Mouse (Mus musculus): ENCODE data around the gene Steap1.
A peak's percentile ranks its signal among the peaks of the same experiment; 100 is the strongest.

Steap1 gene

GRCm38 (mm10) chr5:5748866-5749682 is at the start of gene Steap1:
Gene Steap1 (minus strand): TSS chr5:5749326.
- peak; percentile 92 for DNase-seq (ENCODE audit: low spot score)

GRCm38 (mm10) chr5:5787106-5787505 is 38.0 kb upstream of the Steap1 start:
- DNase-seq (ENCODE audit: low spot score): no peak

- no peak for DNase-seq (ENCODE audit: low spot score)
Observed at GRCm38 (mm10) chr5:5756392-5757019, 7.4 kb upstream of the Steap1 start.

DNA sequence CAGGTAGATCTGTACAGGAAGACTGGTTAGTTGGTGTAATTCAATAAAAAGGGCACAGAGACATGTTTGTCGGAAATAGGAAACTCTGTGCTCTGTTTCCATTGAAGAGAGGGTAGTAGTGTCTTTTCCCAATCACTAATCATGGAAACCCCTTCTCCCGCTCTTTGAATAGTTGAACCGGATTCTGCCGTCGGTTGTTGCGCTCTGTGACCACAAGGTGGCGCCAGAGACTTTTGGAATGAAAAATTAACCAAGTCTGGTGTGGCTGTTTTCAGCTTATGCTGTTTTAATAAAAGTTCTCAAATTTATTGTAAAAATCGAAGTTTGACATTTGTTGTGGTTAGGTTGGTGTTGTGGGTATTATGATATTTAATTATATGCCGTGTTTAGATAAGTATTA is 5.9 kb upstream of the Steap1 start:
- peak; percentile 33 for DNase-seq (ENCODE audit: low spot score)

DNA sequence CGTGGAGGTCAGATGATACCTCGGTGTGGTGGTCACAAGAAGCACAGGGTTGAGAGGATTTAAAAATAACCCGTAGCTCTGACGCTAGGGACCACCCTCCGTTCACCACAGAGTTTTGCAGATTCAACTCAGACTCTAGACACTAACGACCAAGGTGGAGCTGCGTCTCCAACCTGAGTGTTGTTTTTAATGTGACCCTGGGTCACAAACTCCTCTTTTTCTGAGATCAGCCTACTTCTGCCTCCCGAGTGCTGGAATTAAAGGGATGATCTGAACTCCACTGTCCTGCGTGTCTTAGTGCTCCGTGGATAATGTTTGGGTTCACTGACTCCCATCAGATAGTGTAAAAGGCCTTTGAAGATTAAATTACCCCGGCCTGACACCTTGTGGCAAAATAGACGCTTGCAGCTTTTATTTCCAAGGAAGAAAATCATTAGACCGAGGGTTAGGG is 671 bp upstream of the Steap1 start:
- DNase-seq (ENCODE audit: low spot score): no peak

DNA sequence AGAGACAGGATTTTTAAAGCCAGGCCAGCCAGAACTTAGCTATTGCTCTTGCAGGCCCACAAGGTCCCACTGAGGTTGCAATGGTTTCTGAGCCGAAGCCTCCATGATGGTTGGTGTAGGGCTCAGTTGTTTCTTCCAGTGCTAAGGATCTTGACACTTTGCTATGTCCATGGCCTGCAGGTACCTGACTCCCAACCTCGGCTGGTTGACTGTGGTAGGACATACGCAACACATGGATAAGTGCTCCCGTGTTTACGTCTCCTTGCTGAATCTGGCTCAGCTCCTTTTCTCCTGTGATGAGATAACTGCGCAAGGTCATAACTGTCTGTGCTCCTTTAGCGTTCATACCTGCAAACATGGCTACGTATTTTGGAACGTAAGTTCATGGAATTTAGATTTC is 14.7 kb downstream of the Steap1 start:
- no peak for DNase-seq (ENCODE audit: low spot score)

DNA sequence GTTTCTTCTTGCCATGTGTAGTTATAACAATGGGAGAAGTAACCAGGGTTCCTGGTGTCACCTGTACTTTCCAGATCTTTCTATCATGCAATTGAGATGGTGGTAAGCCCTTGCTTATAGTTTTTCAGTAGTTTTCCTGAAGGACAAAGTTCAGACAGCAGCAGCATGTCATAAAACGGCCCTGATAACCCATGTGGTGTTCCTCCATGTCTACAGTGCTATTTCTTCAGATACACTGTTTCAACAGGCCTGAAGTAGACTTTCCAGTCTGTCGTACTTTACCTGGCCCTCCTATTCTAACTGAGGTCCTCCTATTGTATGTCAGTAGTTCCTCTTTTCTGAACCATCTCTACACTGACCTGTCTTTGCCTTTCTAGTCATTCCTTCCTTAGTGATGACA is 16.3 kb downstream of the Steap1 start:
- no peak for DNase-seq (ENCODE audit: low spot score)

- no peak for DNase-seq (ENCODE audit: low spot score)
Observed at GRCm38 (mm10) chr5:5732208-5732607, 16.9 kb downstream of the Steap1 start.

DNA sequence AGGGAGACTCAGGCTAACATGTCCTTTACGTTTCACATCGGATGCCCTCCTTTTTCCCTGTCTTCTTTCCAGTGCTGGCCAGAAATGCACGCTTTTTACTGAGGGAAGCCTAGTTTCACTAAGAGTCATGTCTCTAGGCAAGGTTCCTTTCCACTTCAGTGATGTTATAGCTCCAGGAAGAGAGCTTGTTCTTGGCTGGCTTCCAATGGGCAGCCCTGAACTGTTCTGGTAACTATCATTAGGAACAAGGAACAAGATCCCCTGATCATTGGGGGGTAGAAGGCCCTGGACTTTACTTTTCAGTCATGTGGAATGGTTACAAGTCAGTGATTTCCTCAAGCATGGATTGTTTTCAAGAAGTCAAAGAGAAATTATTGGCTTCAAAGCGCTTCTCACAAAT is 19.2 kb downstream of the Steap1 start:
- no peak for DNase-seq (ENCODE audit: low spot score)

GRCm38 (mm10) chr5:5722217-5722616 is 26.9 kb downstream of the Steap1 start:
- DNase-seq (ENCODE audit: low spot score): no peak

DNA sequence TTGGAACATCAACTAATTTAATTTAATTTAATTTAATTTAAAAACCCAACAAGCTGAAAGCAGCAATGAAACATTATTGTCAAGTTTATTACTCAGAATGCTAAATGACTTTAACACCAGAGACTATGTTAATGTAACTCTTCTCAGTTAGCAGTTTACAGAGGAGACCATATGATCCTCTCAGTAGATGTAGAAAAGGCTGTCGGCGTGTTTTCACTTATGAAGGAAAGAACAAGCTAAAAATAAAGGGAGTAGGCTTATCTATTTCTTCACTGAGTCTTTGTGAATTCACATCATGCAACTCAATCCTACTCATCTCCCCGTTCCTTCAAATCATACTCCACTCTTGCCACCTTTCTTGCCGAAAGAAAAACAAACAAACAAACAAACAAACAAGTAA is 38.1 kb downstream of the Steap1 start:
- no peak for DNase-seq (ENCODE audit: low spot score)

GRCm38 (mm10) chr5:5707341-5708278 is 41.5 kb downstream of the Steap1 start:
- DNase-seq (ENCODE audit: low spot score): no peak

GRCm38 (mm10) chr5:5705019-5705418 is 44.1 kb downstream of the Steap1 start:
- DNase-seq (ENCODE audit: low spot score): no peak

- no peak for DNase-seq (ENCODE audit: low spot score)
Observed at GRCm38 (mm10) chr5:5700386-5700785, 48.7 kb downstream of the Steap1 start.

DNA sequence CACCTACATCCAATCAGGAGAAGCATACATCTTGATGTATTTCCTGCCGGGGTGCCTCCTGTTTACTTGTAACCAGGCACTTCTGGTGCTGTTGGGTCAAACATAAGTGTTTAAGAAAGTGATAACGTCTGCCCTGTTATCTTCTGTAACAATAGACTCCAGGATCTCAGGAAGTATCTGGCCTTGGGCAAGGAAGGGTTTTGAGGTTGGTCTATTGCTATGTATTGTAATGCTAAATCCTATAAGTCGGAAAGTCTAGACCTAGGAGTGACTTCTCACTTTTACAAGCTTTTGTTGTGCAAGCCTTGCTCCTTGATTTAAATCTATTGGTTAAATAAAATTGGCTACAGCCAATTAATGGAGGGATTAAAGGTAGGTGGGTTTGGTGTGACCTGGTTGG is 50.3 kb downstream of the Steap1 start:
- no peak for DNase-seq (ENCODE audit: low spot score)

DNA sequence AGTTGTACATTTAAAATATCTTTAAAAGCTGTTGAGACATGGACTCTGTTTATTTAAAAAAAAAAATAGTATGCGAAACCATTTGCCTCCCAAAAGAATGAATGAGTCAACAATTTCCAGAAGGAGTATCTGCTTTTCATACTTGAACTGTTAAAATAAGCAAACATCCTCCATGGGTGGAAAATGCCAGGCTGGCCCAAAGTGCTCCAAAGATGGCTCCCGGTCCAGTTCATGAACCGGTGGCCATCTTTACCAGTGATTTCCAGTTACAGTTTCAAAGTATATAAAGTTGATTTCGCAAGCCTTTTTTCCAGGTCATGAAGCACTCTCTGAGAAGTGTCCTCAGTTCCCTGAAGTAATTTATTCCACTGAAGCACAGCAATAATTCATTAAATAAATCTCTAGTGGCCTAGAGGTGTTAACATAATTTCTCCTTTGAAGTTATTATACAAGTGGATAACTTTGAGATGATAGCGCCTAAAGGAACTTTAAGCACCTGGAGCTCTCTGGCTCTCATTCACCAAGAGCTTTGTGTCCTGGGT is 53.7 kb downstream of the Steap1 start:
- DNase-seq (ENCODE audit: low spot score): no peak

DNA sequence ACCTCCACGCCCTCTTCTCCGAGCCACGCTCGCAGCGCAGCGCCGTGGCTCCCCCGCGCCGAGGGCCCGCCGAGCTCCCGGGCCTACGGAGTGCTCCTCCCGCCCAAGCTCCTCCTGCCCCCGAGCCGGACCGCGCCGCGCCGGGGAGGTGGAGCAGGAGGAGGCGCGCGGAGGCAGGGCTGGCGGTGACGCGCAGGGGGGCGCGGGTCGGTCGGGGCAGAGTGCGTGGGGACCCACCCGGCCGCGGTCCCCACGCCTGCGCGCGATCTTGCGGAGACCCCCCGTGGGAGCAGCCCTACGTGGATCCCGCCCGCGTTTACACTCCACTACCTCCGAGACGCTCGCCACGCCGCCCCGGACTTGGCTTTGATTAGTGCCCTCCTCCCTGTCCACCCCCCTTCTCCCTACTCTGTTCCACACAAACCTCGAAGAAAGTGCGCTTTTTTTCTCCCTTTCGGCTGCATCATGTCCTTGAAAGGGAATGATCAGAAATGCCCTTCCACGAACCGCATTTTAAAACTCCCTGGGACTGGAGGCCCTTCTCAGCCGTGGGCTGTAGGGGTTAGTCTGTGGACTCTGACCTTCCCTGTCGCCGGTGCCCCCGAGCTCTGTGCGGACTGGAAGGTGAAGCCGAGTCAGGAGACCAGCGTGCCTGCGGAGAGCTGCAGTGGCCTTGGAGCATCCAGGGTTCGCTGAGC is 55.0 kb downstream of the Steap1 start, which contains the start of gene Steap2:
Gene Steap2, minus strand, starts transcription at position 623 of the 698 bp plus-strand sequence.
- peak; percentile 40 for DNase-seq (ENCODE audit: low spot score)

DNA sequence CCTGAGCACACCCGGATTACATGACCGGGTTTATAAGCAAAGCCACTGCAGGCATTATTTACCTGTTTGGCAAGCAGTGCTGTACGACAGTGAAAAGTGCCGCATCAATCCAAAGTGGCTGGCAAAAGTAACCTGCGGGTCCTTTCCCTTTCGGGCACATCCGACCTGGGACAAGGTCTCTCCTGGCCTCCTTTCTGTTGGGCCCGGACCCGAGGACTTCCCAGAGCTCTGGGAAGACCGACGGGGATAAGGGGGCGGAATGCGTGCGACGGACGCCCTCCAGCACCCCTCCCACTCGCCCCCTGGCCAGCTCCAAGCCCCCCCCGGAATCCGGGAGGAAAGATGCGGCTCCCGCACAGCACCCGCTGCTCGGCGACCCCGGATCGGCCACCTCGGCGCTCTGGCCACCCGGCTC is 55.6 kb downstream of the Steap1 start:
- DNase-seq (ENCODE audit: low spot score): no peak

GRCm38 (mm10) chr5:5692167-5692738 is 56.9 kb downstream of the Steap1 start:
- no peak for DNase-seq (ENCODE audit: low spot score)

GRCm38 (mm10) chr5:5688945-5689540 is 60.1 kb downstream of the Steap1 start:
- no peak for DNase-seq (ENCODE audit: low spot score)

DNA sequence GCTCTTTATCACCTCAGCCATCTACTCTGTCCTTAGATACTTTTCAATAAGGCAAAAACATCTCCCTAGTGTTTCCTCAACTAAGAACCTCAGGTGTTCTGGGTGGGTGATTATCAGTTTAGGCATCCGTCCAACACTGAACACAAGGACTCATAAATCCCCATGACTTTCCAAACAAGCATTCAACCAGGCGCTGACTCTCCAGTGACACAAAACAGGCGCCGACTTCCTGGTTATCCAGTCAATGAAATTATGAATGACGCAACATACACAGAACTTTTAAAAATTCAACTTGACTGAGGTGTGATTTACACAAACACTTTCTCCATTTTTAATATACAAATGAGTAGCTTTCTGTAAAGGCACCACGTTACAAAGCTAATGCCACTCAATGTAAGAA is 60.9 kb downstream of the Steap1 start:
- no peak for DNase-seq (ENCODE audit: low spot score)

Data from testis, postnatal 14 days (tissue).